Mouse (Mus musculus): Measurements from ENCODE around the gene Prdx4. TPM values are rescaled to one million over a fixed set of nuclear protein-coding genes. Genes with fewer than 3 reads are reported as not detected.
"Not testable (repeated sequence)": the region's sequence is repeated elsewhere in the genome, so short reads cannot be mapped to it uniquely, and the experiment has no call there.

Gene Prdx4
- polyA plus RNA-seq (2016; fragmentation: Nextera tagmentation; extraction: Ambion mirVana) = 253 and 267 TPM in 2 replicates

GRCm38 (mm10) chrX:155340654-155341053 is at the start of gene Prdx4:
TSS of gene Prdx4 (minus strand) at chrX:155340754.
- Histone ChIP-seq H3K27ac (no peak within 1 kb of the TSS), H3K27me3 (no peaks in the 10 kb centered on the region), H3K4me2 (no peak within 1 kb of the TSS), H3K4me1 (replicated peaks) (peaks cover 4% of the 10 kb centered on the region; the same call in 1 of the 2 replicates), H3K9ac (replicated peaks) (no peak within 1 kb of the TSS), H3K36me3 (no peaks in the 10 kb centered on the region), H3K9me3 (no peaks in the 10 kb centered on the region), H3K4me3 (replicated peaks) (no peak within 1 kb of the TSS)
- ATAC-seq (ENCODE audit: insufficient number of reproducible peaks, insufficient read depth, low FRiP score, low TSS enrichment, low read depth) = no peak

GRCm38 (mm10) chrX:155376538-155376937 is 36.0 kb upstream of the Prdx4 start:
- H3K9me3 ChIP-seq = no peaks in the 10 kb centered on the region
- WGBS = 12% methylated on average over 2 of the region's 2 CpGs

GRCm38 (mm10) chrX:155375458-155375857 is 34.9 kb upstream of the Prdx4 start:
- no peak for ATAC-seq (ENCODE audit: insufficient number of reproducible peaks, insufficient read depth, low FRiP score, low TSS enrichment, low read depth)

More at GRCm38 (mm10) chrX:155376538-155376937, 36.0 kb upstream of the Prdx4 start:
- Histone ChIP-seq H3K4me3 (replicated peaks) (no peak overlapping the region), H3K27me3 (no peaks in the 10 kb centered on the region), H3K4me1 (replicated peaks) (no peaks in the 10 kb centered on the region), H3K27ac (no peak overlapping the region), H3K36me3 (no peaks in the 10 kb centered on the region), H3K4me2 (no peak overlapping the region), H3K9ac (replicated peaks) (no peak overlapping the region)
- no peak for ATAC-seq (ENCODE audit: insufficient number of reproducible peaks, insufficient read depth, low FRiP score, low TSS enrichment, low read depth)

GRCm38 (mm10) chrX:155370110-155370509 is 29.6 kb upstream of the Prdx4 start:
- not testable (repeated sequence) for ATAC-seq (ENCODE audit: insufficient number of reproducible peaks, insufficient read depth, low FRiP score, low TSS enrichment, low read depth); H3K4me1 ChIP-seq (replicated peaks); H3K9me3 ChIP-seq; H3K4me3 ChIP-seq (replicated peaks); H3K4me2 ChIP-seq; H3K36me3 ChIP-seq; H3K27me3 ChIP-seq; H3K27ac ChIP-seq; H3K9ac ChIP-seq (replicated peaks)
- WGBS = 57% methylated on average over 3 of the region's 3 CpGs

More at GRCm38 (mm10) chrX:155375458-155375857, 34.9 kb upstream of the Prdx4 start:
- Histone ChIP-seq H3K27ac (no peak overlapping the region), H3K4me3 (replicated peaks) (no peak overlapping the region), H3K4me1 (replicated peaks) (no peaks in the 10 kb centered on the region), H3K4me2 (no peak overlapping the region), H3K9ac (replicated peaks) (no peak overlapping the region), H3K9me3 (no peaks in the 10 kb centered on the region), H3K36me3 (no peaks in the 10 kb centered on the region), H3K27me3 (no peaks in the 10 kb centered on the region)
- 43% methylated on average over 1 of the region's 1 CpGs for WGBS

- Histone ChIP-seq H3K27ac (no peak overlapping the region), H3K4me1 (replicated peaks) (no peaks in the 10 kb centered on the region), H3K4me3 (replicated peaks) (no peak overlapping the region), H3K9ac (replicated peaks) (no peak overlapping the region), H3K27me3 (no peaks in the 10 kb centered on the region), H3K36me3 (no peaks in the 10 kb centered on the region), H3K4me2 (no peak overlapping the region), H3K9me3 (no peaks in the 10 kb centered on the region)
- ATAC-seq (ENCODE audit: insufficient number of reproducible peaks, insufficient read depth, low FRiP score, low TSS enrichment, low read depth) = no peak
- WGBS = 55% methylated on average over 2 of the region's 2 CpGs
These were observed 24.5 kb upstream of the Prdx4 start for GRCm38 (mm10) chrX:155365095-155365494.

GRCm38 (mm10) chrX:155346249-155346648 is 5.7 kb upstream of the Prdx4 start:
- WGBS = 87% methylated on average over 2 of the region's 2 CpGs
- ATAC-seq (ENCODE audit: insufficient number of reproducible peaks, insufficient read depth, low FRiP score, low TSS enrichment, low read depth) = no peak
- Histone ChIP-seq H3K27me3 (no peaks in the 10 kb centered on the region), H3K9me3 (no peaks in the 10 kb centered on the region), H3K9ac (replicated peaks) (no peak overlapping the region), H3K36me3 (no peaks in the 10 kb centered on the region), H3K4me3 (replicated peaks) (no peak overlapping the region), H3K27ac (no peak overlapping the region), H3K4me2 (no peak overlapping the region), H3K4me1 (replicated peaks) (no peaks in the 10 kb centered on the region)

- peak overlapping the region; percentile 49 for H3K4me2 ChIP-seq
- peaks cover 4% of the 10 kb centered on the region; the same call in 1 of the 2 replicates for H3K4me1 ChIP-seq (replicated peaks)
- peak overlapping the region; percentile 73 for H3K9ac ChIP-seq (replicated peaks)
- peak overlapping the region; percentile 54 for H3K4me3 ChIP-seq (replicated peaks)
- no peaks in the 10 kb centered on the region for H3K27me3 ChIP-seq
- ATAC-seq (ENCODE audit: insufficient number of reproducible peaks, insufficient read depth, low FRiP score, low TSS enrichment, low read depth) = peak; percentile 95
- WGBS = 19% methylated on average over 49 of the region's 49 CpGs
- peak overlapping the region; percentile 88 for H3K27ac ChIP-seq
- no peaks in the 10 kb centered on the region for H3K9me3 ChIP-seq
- H3K36me3 ChIP-seq = no peaks in the 10 kb centered on the region
These were observed 2.4 kb downstream of the Prdx4 start for GRCm38 (mm10) chrX:155337905-155338721.

- H3K4me1 ChIP-seq (replicated peaks) = peaks cover 4% of the 10 kb centered on the region; the same call in 1 of the 2 replicates
- WGBS = 17% methylated on average over 7 of the region's 7 CpGs
- peaks cover 5% of the 10 kb centered on the region for H3K36me3 ChIP-seq
- H3K4me2 ChIP-seq = peak overlapping the region; percentile 49
- no peaks in the 10 kb centered on the region for H3K9me3 ChIP-seq
- ATAC-seq (ENCODE audit: insufficient number of reproducible peaks, insufficient read depth, low FRiP score, low TSS enrichment, low read depth) = no peak
- H3K27ac ChIP-seq = no peak overlapping the region
- H3K27me3 ChIP-seq = no peaks in the 10 kb centered on the region
- peak overlapping the region; percentile 54 for H3K4me3 ChIP-seq (replicated peaks)
- peak overlapping the region; percentile 73 for H3K9ac ChIP-seq (replicated peaks)
These were observed 3.0 kb downstream of the Prdx4 start for GRCm38 (mm10) chrX:155337567-155337904.

- H3K36me3 ChIP-seq = no peaks in the 10 kb centered on the region
- H3K4me3 ChIP-seq (replicated peaks) = no peak overlapping the region
- H3K9me3 ChIP-seq = no peaks in the 10 kb centered on the region
- H3K4me2 ChIP-seq = no peak overlapping the region
- no peaks in the 10 kb centered on the region for H3K4me1 ChIP-seq (replicated peaks)
- WGBS = 44% methylated on average over 4 of the region's 4 CpGs
- H3K9ac ChIP-seq (replicated peaks) = no peak overlapping the region
- ATAC-seq (ENCODE audit: insufficient number of reproducible peaks, insufficient read depth, low FRiP score, low TSS enrichment, low read depth) = no peak
- no peak overlapping the region for H3K27ac ChIP-seq
- no peaks in the 10 kb centered on the region for H3K27me3 ChIP-seq
These were observed 22.5 kb downstream of the Prdx4 start for GRCm38 (mm10) chrX:155318005-155318404.

GRCm38 (mm10) chrX:155306390-155306789 is 34.2 kb downstream of the Prdx4 start:
- no peak for ATAC-seq (ENCODE audit: insufficient number of reproducible peaks, insufficient read depth, low FRiP score, low TSS enrichment, low read depth)
- 90% methylated on average over 2 of the region's 2 CpGs for WGBS
- no peak overlapping the region for H3K4me3 ChIP-seq (replicated peaks)
- H3K4me2 ChIP-seq = no peak overlapping the region
- no peaks in the 10 kb centered on the region for H3K4me1 ChIP-seq (replicated peaks)
- H3K36me3 ChIP-seq = no peaks in the 10 kb centered on the region
- H3K9ac ChIP-seq (replicated peaks) = no peak overlapping the region
- no peak overlapping the region for H3K27ac ChIP-seq
- no peaks in the 10 kb centered on the region for H3K9me3 ChIP-seq
- H3K27me3 ChIP-seq = no peaks in the 10 kb centered on the region

GRCm38 (mm10) chrX:155280427-155281044 is 60.0 kb downstream of the Prdx4 start:
- H3K9me3 ChIP-seq = no peaks in the 10 kb centered on the region
- ATAC-seq (ENCODE audit: insufficient number of reproducible peaks, insufficient read depth, low FRiP score, low TSS enrichment, low read depth) = no peak
- no peaks in the 10 kb centered on the region for H3K4me1 ChIP-seq (replicated peaks)
- H3K36me3 ChIP-seq = no peaks in the 10 kb centered on the region
- H3K4me2 ChIP-seq = no peak overlapping the region
- no peak overlapping the region for H3K27ac ChIP-seq
- H3K9ac ChIP-seq (replicated peaks) = no peak overlapping the region
- 33% methylated on average over 1 of the region's 1 CpGs for WGBS
- no peaks in the 10 kb centered on the region for H3K27me3 ChIP-seq
- H3K4me3 ChIP-seq (replicated peaks) = no peak overlapping the region

Data from limb, embryonic 12.5 days (tissue).